ENCODE assay signal across 7 mouse cellular contexts in genomic region chr12:112619686-112620353, GRCm38 (mm10). TPM values are rescaled to one million over a fixed set of nuclear protein-coding genes. Genes with fewer than 3 reads are reported as not detected.
A peak's percentile ranks its signal among the peaks of the same experiment; 100 is the strongest.
DNase-seq lines count a peak whose midpoint lies in the region; ATAC-seq lines count a peak whose summit lies in the region.

Adssl1 (plus strand) TSS chr12:112620045.

- peaks cover 21% of the 10 kb centered on the region for H3K4me1 ChIP-seq in forebrain, embryonic 13.5 days

- H3K27ac ChIP-seq in forebrain, embryonic 13.5 days = no peak within 1 kb of the TSS

- H3K4me2 ChIP-seq in forebrain, embryonic 13.5 days = peak within 1 kb of the TSS; percentile 95

- under 1% methylated on average over 36 of the region's 56 CpGs for WGBS in forebrain, embryonic 13.5 days

- peak within 1 kb of the TSS; percentile 74 for H3K9ac ChIP-seq in forebrain, embryonic 13.5 days

- no peaks in the 10 kb centered on the region for H3K9me3 ChIP-seq in forebrain, embryonic 13.5 days (replicated peaks)

- peak; percentile 90 for DNase-seq in Muller cell, postnatal 12 days (ENCODE audit: inconsistent ontology term)
- peak; percentile 67 for DNase-seq in c-Kit-positive CD71-negative TER-119-negative erythroid progenitor cells, embryonic 14.5 days (ENCODE audit: low read depth)
- DNase-seq in layer of hippocampus, postnatal 25 days (ENCODE audit: extremely low spot score in 1 of 2, low spot score in 1 of 2) = no peak
- DNase-seq in retina, postnatal 1 day = peak; percentile 83

- peak; percentile 62 for ATAC-seq in forebrain, embryonic 13.5 days
- ATAC-seq in hematopoietic stem cell, adult 5-6 weeks (replicated peaks in 1 of 2; ENCODE audit: insufficient read depth in 1 of 2, low FRiP score in 2 of 2, low TSS enrichment in 1 of 2, low read depth in 1 of 2, poor library complexity in 2 of 2, severe bottlenecking in 2 of 2) = peak; percentile 5 to 35
- peak; percentile 56 for ATAC-seq in megakaryocyte, adult 5-6 weeks (ENCODE audit: poor library complexity, severe bottlenecking)

- no peaks in the 10 kb centered on the region for H3K36me3 ChIP-seq in forebrain, embryonic 13.5 days (ENCODE audit: poor library complexity, severe bottlenecking)

- peak within 1 kb of the TSS; percentile 49 for H3K4me3 ChIP-seq in forebrain, embryonic 13.5 days

- peaks cover 42% of the 10 kb centered on the region for H3K27me3 ChIP-seq in forebrain, embryonic 13.5 days

RNA-seq across cellular contexts. Expression of gene Adssl1, which starts in this region (rescaled TPM):
- polyA plus RNA-seq in forebrain, embryonic 13.5 days (2015; fragmentation: Nextera tagmentation; extraction: Ambion mirVana) = 1.4 and 2.1 TPM in 2 replicates
- 38.0 and 49.7 TPM in 2 replicates for total RNA-seq in hematopoietic stem cell, adult 5-6 weeks (2017)
- 10 to 100 TPM; 11.4 to 12.9 TPM for total RNA-seq in layer of hippocampus, postnatal 25 days (2021)
- 73.5 and 82.1 TPM in 2 replicates for total RNA-seq in megakaryocyte, adult 5-6 weeks (2015)
- total RNA-seq in megakaryocyte, adult 5-6 weeks (2017) = 72.3 and 74.9 TPM in 2 replicates

Comparison
In these comparisons a context has a peak if more than half of its experiments do, and no peak if none do; other contexts are left out.
1. DNase-seq: peak in Muller cell, postnatal 12 days (single experiment), c-Kit-positive CD71-negative TER-119-negative erythroid progenitor cells, embryonic 14.5 days (single experiment) and retina, postnatal 1 day (single experiment); none in layer of hippocampus, postnatal 25 days (0 of 2).
2. Peak in every context shown above with its lines, with median percentiles within 50 percentile points of each other: ATAC-seq.